Mouse (Mus musculus) forelimb bud, embryonic 11.5 days (tissue): ENCODE data around the gene Gm20219.
A peak's percentile ranks its signal among the peaks of the same experiment; 100 is the strongest.
"Not testable (repeated sequence)": the region's sequence is repeated elsewhere in the genome, so short reads cannot be mapped to it uniquely, and the experiment has no call there.

Experiments
- DNase-seq: peaks from one replicate; pipeline ENCODE4 v3.0.0-alpha.2; 2012; ENCODE audit warnings: low read depth, low spot score

Gene Gm20219

DNA sequence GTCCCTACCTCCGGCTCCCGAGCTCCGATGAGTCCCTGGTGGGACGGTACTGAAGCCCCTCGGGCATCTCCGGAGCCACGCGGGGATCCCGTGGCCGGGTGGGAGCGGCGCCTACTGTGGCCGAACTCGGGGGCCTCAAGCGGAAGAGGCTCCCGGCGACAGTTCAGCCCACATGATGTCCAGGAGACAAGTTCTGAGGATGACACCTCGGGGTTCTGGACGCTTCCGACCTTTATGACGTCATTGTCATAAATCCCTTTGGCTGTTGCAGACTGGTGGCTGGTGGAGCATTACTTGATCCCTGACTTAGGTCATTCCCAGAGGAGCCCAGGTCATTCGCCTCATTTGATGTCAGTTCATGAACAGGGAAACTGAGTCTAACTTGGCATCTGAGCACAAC is 41.9 kb downstream of the Gm20219 start, which contains the start of gene Znrf4:
Gene Znrf4 (minus strand): TSS at position 122 of the 400 bp plus-strand sequence.
- DNase-seq, result no peak

GRCm38 (mm10) chr17:56511707-56512090 is 42.5 kb downstream of the Gm20219 start:
- no peak for DNase-seq

- no peak for DNase-seq
These were observed 43.0 kb downstream of the Gm20219 start for GRCm38 (mm10) chr17:56510970-56511706.

DNA sequence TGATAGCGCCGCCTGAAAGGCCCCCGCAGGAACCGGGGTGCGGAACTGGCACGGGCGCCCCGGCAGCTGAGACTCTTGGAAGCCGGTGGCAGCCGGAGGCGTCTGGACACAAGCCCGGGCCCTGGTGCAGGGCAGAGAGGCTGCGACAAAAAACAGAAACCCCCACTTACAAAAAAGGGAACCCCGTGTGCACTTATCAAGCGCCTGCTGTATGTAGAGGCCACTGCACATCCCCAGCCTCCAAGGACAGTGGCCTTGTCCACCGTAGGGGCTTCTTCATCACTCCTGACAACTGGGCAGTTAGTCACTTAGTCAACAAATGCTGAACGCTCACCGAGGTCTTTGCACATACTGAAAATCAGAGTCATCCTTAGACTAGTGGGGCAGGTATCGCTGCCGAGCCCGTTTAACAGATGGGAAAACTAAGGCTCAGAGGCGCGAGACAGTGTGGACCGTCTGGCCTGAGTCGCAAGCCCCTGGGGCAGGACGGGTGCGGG is 43.7 kb downstream of the Gm20219 start:
- no peak for DNase-seq

DNA sequence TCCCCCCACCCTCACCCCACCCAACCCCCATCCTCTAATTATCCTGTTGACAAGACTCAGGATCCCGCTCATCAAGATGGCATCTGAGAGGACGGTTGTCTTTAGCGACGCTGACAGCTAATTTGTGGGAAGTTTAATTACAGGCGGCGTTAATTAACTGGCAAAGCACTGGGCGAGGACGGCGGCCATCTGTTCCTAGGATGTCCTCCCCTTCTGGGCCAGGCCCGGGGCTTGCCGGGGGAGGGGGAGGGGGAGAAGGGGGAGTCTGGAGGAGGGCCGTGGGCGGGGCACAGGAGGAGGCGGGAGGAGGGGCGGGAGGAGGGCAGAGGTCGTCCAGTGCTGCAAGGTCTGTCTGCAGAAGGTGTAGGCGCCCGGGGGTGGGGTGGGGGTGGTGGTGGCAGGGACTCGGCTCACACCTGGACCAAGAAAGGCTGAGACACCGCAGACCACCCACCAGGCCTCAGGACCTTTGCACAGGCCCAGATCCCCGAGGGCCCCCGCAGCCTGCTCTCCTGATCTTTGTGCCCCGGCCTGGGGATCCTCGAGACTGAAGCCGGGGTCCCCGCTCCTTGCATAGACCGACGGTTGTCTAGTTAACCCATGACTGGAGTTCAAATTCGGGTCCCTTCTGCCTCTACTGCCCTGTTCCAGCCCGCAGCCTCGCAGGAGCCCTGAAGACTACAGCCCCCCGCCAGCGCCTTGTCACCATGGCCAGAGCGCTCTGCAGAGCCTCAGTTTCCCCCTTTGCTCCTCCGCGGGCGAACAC is 44.3 kb downstream of the Gm20219 start:
- no peak for DNase-seq

- DNase-seq, result no peak
These were observed 45.1 kb downstream of the Gm20219 start for GRCm38 (mm10) chr17:56509021-56509640.

GRCm38 (mm10) chr17:56507161-56508068 is 46.8 kb downstream of the Gm20219 start:
- DNase-seq, result peak; percentile 95

- DNase-seq, result no peak
These were observed 47.6 kb downstream of the Gm20219 start for GRCm38 (mm10) chr17:56506417-56507065.

- DNase-seq, result no peak
These were observed 48.8 kb downstream of the Gm20219 start for GRCm38 (mm10) chr17:56505401-56505800.

GRCm38 (mm10) chr17:56502526-56502925 is 51.7 kb downstream of the Gm20219 start:
- no peak for DNase-seq

- not testable (repeated sequence) for DNase-seq
These were observed 52.4 kb downstream of the Gm20219 start for GRCm38 (mm10) chr17:56501635-56502400.
